Comparison of ENCODE assay signal across 25 mouse cellular contexts in the genomic region with DNA sequence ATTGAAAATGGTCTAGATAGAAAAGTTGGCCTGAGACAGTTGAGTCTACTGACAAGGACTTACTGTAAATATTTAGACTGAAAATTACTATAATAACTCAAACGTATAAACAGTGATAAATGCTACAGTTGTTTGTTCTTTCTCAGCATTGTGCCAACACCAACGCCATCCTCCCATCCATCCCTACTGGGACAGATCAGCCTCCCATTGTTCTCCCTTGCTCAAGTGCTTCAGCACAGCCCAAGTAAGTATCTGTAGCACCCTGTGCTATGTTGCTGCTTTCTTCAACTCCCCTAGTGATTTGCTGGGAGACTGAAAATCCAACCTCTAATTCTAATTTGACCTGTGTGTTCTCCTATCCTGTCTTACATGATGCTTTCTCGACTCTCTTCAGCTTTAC.
"Had no signal": no experiment of that assay in that cellular context is flagged by ENCODE, and none has a peak within 500 bp of the region (broad histone marks: within the 10 kb centered on the region; RNA-seq: fewer than 3 reads in every experiment).

No protein-coding gene starts in this region.

- ATAC-seq: hindbrain, embryonic 16.5 days; inflammation-experienced regulatory T-cells, adult 6 months; intestine, embryonic 15.5 days; intestine, postnatal 0 days had no signal

- H3K27ac ChIP-seq: gastrocnemius, adult 2 months; heart, adult 2 months; heart, embryonic 13.5 days; heart, embryonic 15.5 days; hindbrain, embryonic 10.5 days; hindbrain, embryonic 12.5 days; hindbrain, embryonic 14.5 days; intestine, embryonic 15.5 days; layer of hippocampus, adult 2 months; left cerebral cortex, adult 2 months; limb, embryonic 10.5 days; limb, embryonic 12.5 days had no signal

- H3K4me2 ChIP-seq: heart, embryonic 11.5 days; heart, embryonic 13.5 days; heart, embryonic 15.5 days; hindbrain, embryonic 12.5 days; hindbrain, embryonic 14.5 days; intestine, embryonic 15.5 days; limb, embryonic 12.5 days had no signal

- H3K4me3 ChIP-seq: gastrocnemius, adult 2 months; heart, adult 2 months; heart, embryonic 13.5 days; heart, embryonic 15.5 days; hindbrain, embryonic 10.5 days; hindbrain, embryonic 12.5 days; intestine, embryonic 15.5 days; layer of hippocampus, adult 2 months; left cerebral cortex, adult 2 months; limb, embryonic 10.5 days; limb, embryonic 12.5 days had no signal

- H3K9me3 ChIP-seq: heart, embryonic 13.5 days; heart, embryonic 15.5 days; hindbrain, embryonic 10.5 days; hindbrain, embryonic 12.5 days; intestine, embryonic 15.5 days; limb, embryonic 10.5 days; limb, embryonic 12.5 days had no signal

- DNase-seq: gastrocnemius, adult 2 months; gastrocnemius, postnatal 10 days; gastrocnemius, postnatal 25 days; heart, adult 2 months; heart, postnatal 4 days; kidney, adult 18-20 months; kidney, adult 8-10 months; kidney, postnatal 10 days; kidney, postnatal 25 days; kidney, postnatal 4 days; liver had no signal

- H3K4me1 ChIP-seq: heart, embryonic 13.5 days; heart, embryonic 15.5 days; intestine, embryonic 15.5 days; limb, embryonic 10.5 days; limb, embryonic 12.5 days had no signal

- H3K27me3 ChIP-seq: heart, embryonic 13.5 days; heart, embryonic 15.5 days; hindbrain, embryonic 12.5 days; intestine, embryonic 15.5 days; limb, embryonic 12.5 days had no signal

- H3K36me3 ChIP-seq: heart, embryonic 13.5 days; heart, embryonic 15.5 days; hindbrain, embryonic 10.5 days; hindbrain, embryonic 12.5 days; intestine, embryonic 15.5 days; limb, embryonic 10.5 days; limb, embryonic 12.5 days had no signal

- H3K9ac ChIP-seq: heart, embryonic 13.5 days; heart, embryonic 15.5 days; hindbrain, embryonic 12.5 days; hindbrain, embryonic 14.5 days; intestine, embryonic 15.5 days; limb, embryonic 12.5 days had no signal
